Mouse (Mus musculus) MEL (cell line): ENCODE measurements around the gene Tlk2.

ENCODE experiments used
- MYC ChIP-seq: IDR thresholded peaks from 2 replicates; pipeline ENCODE4 v1.6.1; 2011; ENCODE audit warnings: low read depth, mild to moderate bottlenecking, low read length, improper control_type of control experiment, moderate library complexity
- POLR2A ChIP-seq, 2 experiments: IDR thresholded peaks; 2 replicates each; pipeline ENCODE4 v1.6.1; 2011 to 2012; ENCODE audit warnings: low read length in 2 of 2, mild to moderate bottlenecking in 2 of 2, control low read depth in 1 of 2, improper control_type of control experiment in 1 of 2, low read depth in 1 of 2, moderate library complexity in 1 of 2; ENCODE audit not compliant: control insufficient read depth in 1 of 2, insufficient read depth in 1 of 2, poor library complexity in 1 of 2
- POLR2AphosphoS5 ChIP-seq: IDR thresholded peaks from 2 replicates; pipeline ENCODE4 v1.6.1; 2012; ENCODE audit warnings: low read depth, borderline replicate concordance, mild to moderate bottlenecking, inconsistent platforms, low read length, moderate library complexity, mixed read lengths
- RCOR1 ChIP-seq: IDR thresholded peaks from 2 replicates; pipeline ENCODE4 v1.6.1; 2012; ENCODE audit warnings: low read depth, mild to moderate bottlenecking, inconsistent platforms, low read length, improper control_type of control experiment
- USF2 ChIP-seq, 2 experiments: IDR thresholded peaks; 2 replicates each; pipeline ENCODE4 v1.6.1; 2011 to 2012; ENCODE audit warnings: improper control_type of control experiment in 2 of 2, low read length in 2 of 2, borderline replicate concordance in 1 of 2, inconsistent platforms in 1 of 2, low read depth in 1 of 2, mild to moderate bottlenecking in 1 of 2; ENCODE audit not compliant: insufficient read depth in 1 of 2

GRCm38 (mm10) chr11:105181689-105182460 is 3.3 kb downstream of the Tlk2 start:
- peak in 1 of 2 experiments; percentile 44; a peak in 3 of 4 replicates for TF ChIP-seq POLR2A (IDR thresholded peaks at IDR 0.05; ENCODE audit: control insufficient read depth in 1 of 2, insufficient read depth in 1 of 2, low read depth in 1 of 2, low read length in 2 of 2, poor library complexity in 1 of 2)
- no peak for TF ChIP-seq POLR2AphosphoS5
- TF ChIP-seq USF2 (IDR thresholded peaks at IDR 0.05; ENCODE audit: borderline replicate concordance in 1 of 2, insufficient read depth in 1 of 2, low read depth in 1 of 2, low read length in 2 of 2): no peak
- TF ChIP-seq MYC: no peak
- TF ChIP-seq RCOR1: no peak
